ENCODE assay signal across 22 mouse cellular contexts in genomic region chr8:50665357-50665756, GRCm38 (mm10).
"Had no signal": no experiment of that assay in that cellular context is flagged by ENCODE, and none has a peak within 500 bp of the region (broad histone marks: within the 10 kb centered on the region; RNA-seq: fewer than 3 reads in every experiment).

No protein-coding gene starts in this region.

- ATAC-seq: hindbrain, embryonic 16.5 days; hindbrain, postnatal 0 days; inflammation-experienced regulatory T-cells, adult 6 months; intestine, embryonic 15.5 days; intestine, embryonic 16.5 days; intestine, postnatal 0 days had no signal

- DNase-seq: heart, postnatal 10 days; heart, postnatal 14 days; heart, postnatal 36 days; heart, postnatal 4 days; kidney, adult 11 months; kidney, adult 18-20 months; kidney, adult 2 months; kidney, adult 8-10 months; kidney, adult 9 months; kidney, postnatal 10 days; kidney, postnatal 14 days; kidney, postnatal 25 days; kidney, postnatal 36 days; kidney, postnatal 4 days; layer of hippocampus, adult 9-11 months; layer of hippocampus, postnatal 36 days had no signal
